Mouse (Mus musculus): ENCODE results near the gene Gm5447. TPM values are rescaled to one million over a fixed set of nuclear protein-coding genes. Genes with fewer than 3 reads are reported as not detected.
A peak's percentile ranks its signal among the peaks of the same experiment; 100 is the strongest.

Gene Gm5447
- polyA plus RNA-seq, 1 experiment from 2014 or later, result not detected

GRCm38 (mm10) chr13:30976536-30977084, 2.6 kb downstream of the Gm5447 start:
- Histone ChIP-seq H3K27ac (ENCODE audit: low read depth, low read length) (no peak overlapping the region), H3K27me3 (replicated peaks; ENCODE audit: control insufficient read depth, insufficient read depth, low read length) (no peaks in the 10 kb centered on the region), H3K4me2 (ENCODE audit: low read length) (no peak overlapping the region), H3K9ac (ENCODE audit: low read length) (no peak overlapping the region), H3K36me3 (ENCODE audit: control insufficient read depth, insufficient read depth, low read length) (no peaks in the 10 kb centered on the region), H3K9me3 (replicated peaks; ENCODE audit: control insufficient read depth, low read length) (no peaks in the 10 kb centered on the region), H3K4me1 (ENCODE audit: control insufficient read depth, insufficient read depth, low read length) (peaks cover 6% of the 10 kb centered on the region; the same call in 1 of the 2 replicates), H3K4me3 (ENCODE audit: low read depth, low read length) (no peak overlapping the region)
- 53% methylated on average over 8 of the region's 8 CpGs for WGBS
- DNase-seq (ENCODE audit: low spot score), result no peak
- no peak for ATAC-seq

GRCm38 (mm10) chr13:30978224-30978623, 4.2 kb downstream of the Gm5447 start:
- DNase-seq (ENCODE audit: low spot score) (peak; percentile 78), ATAC-seq (peak; percentile 40; the same call in 1 of the 2 replicates)
- WGBS, result 29% methylated on average over 4 of the region's 4 CpGs

GRCm38 (mm10) chr13:30981666-30982065, 7.7 kb downstream of the Gm5447 start:
- no peak overlapping the region for H3K27ac ChIP-seq (ENCODE audit: low read depth, low read length)
- H3K4me2 ChIP-seq (ENCODE audit: low read length), result no peak overlapping the region
- peaks cover 5% of the 10 kb centered on the region; the same call in 1 of the 2 replicates for H3K27me3 ChIP-seq (replicated peaks; ENCODE audit: control insufficient read depth, insufficient read depth, low read length)
- no peak overlapping the region for H3K4me3 ChIP-seq (ENCODE audit: low read depth, low read length)
- H3K4me1 ChIP-seq (ENCODE audit: control insufficient read depth, insufficient read depth, low read length), result 0 out of 2 replicates have a peak, but pooled peaks cover 3% of the 10 kb centered on the region
- no peak for DNase-seq (ENCODE audit: low spot score)
- no peak for ATAC-seq
- H3K9me3 ChIP-seq (replicated peaks; ENCODE audit: control insufficient read depth, low read length), result no peaks in the 10 kb centered on the region
- WGBS, result 86% methylated on average over 1 of the region's 1 CpGs
- H3K9ac ChIP-seq (ENCODE audit: low read length), result no peak overlapping the region
- H3K36me3 ChIP-seq (ENCODE audit: control insufficient read depth, insufficient read depth, low read length), result no peaks in the 10 kb centered on the region

More at GRCm38 (mm10) chr13:30978224-30978623, 4.2 kb downstream of the Gm5447 start:
- no peak overlapping the region for H3K4me3 ChIP-seq (ENCODE audit: low read depth, low read length)
- H3K27me3 ChIP-seq (replicated peaks; ENCODE audit: control insufficient read depth, insufficient read depth, low read length), result no peaks in the 10 kb centered on the region
- no peak overlapping the region for H3K4me2 ChIP-seq (ENCODE audit: low read length)
- no peak overlapping the region for H3K27ac ChIP-seq (ENCODE audit: low read depth, low read length)
- peaks cover 3% of the 10 kb centered on the region; the same call in 1 of the 2 replicates for H3K4me1 ChIP-seq (ENCODE audit: control insufficient read depth, insufficient read depth, low read length)
- no peaks in the 10 kb centered on the region for H3K36me3 ChIP-seq (ENCODE audit: control insufficient read depth, insufficient read depth, low read length)
- no peaks in the 10 kb centered on the region for H3K9me3 ChIP-seq (replicated peaks; ENCODE audit: control insufficient read depth, low read length)
- H3K9ac ChIP-seq (ENCODE audit: low read length), result no peak overlapping the region

GRCm38 (mm10) chr13:30985275-30985597, 11.2 kb downstream of the Gm5447 start:
- Histone ChIP-seq H3K9me3 (replicated peaks; ENCODE audit: control insufficient read depth, low read length) (no peaks in the 10 kb centered on the region), H3K27ac (ENCODE audit: low read depth, low read length) (no peak overlapping the region), H3K4me1 (ENCODE audit: control insufficient read depth, insufficient read depth, low read length) (0 out of 2 replicates have a peak, but pooled peaks cover 3% of the 10 kb centered on the region), H3K9ac (ENCODE audit: low read length) (peak overlapping the region; percentile 54; the same call in 1 of the 2 replicates), H3K36me3 (ENCODE audit: control insufficient read depth, insufficient read depth, low read length) (no peaks in the 10 kb centered on the region), H3K4me3 (ENCODE audit: low read depth, low read length) (peak overlapping the region; percentile 22), H3K4me2 (ENCODE audit: low read length) (peak overlapping the region; percentile 60), H3K27me3 (replicated peaks; ENCODE audit: control insufficient read depth, insufficient read depth, low read length) (peaks cover 5% of the 10 kb centered on the region; the same call in 1 of the 2 replicates)
- ATAC-seq (0 out of 2 replicates have a peak, but pooled peaks have one; percentile 6), DNase-seq (ENCODE audit: low spot score) (no peak)
- 22% methylated on average over 13 of the region's 13 CpGs for WGBS

GRCm38 (mm10) chr13:30985598-30986466, 11.8 kb downstream of the Gm5447 start:
- ATAC-seq (peak; percentile 84), DNase-seq (ENCODE audit: low spot score) (peak; percentile 67)
- no peaks in the 10 kb centered on the region for H3K9me3 ChIP-seq (replicated peaks; ENCODE audit: control insufficient read depth, low read length)
- peak overlapping the region; percentile 54; the same call in 1 of the 2 replicates for H3K9ac ChIP-seq (ENCODE audit: low read length)
- peak overlapping the region; percentile 22 for H3K4me3 ChIP-seq (ENCODE audit: low read depth, low read length)
- 0 out of 2 replicates have a peak, but pooled peaks cover 3% of the 10 kb centered on the region for H3K4me1 ChIP-seq (ENCODE audit: control insufficient read depth, insufficient read depth, low read length)
- H3K36me3 ChIP-seq (ENCODE audit: control insufficient read depth, insufficient read depth, low read length), result no peaks in the 10 kb centered on the region
- peaks cover 5% of the 10 kb centered on the region; the same call in 1 of the 2 replicates for H3K27me3 ChIP-seq (replicated peaks; ENCODE audit: control insufficient read depth, insufficient read depth, low read length)
- no peak overlapping the region for H3K27ac ChIP-seq (ENCODE audit: low read depth, low read length)
- WGBS, result 24% methylated on average over 27 of the region's 27 CpGs
- H3K4me2 ChIP-seq (ENCODE audit: low read length), result peak overlapping the region; percentile 60

GRCm38 (mm10) chr13:30986934-30987455, 13.0 kb downstream of the Gm5447 start:
- no peak for DNase-seq (ENCODE audit: low spot score)
- no peak for ATAC-seq
- no peaks in the 10 kb centered on the region for H3K9me3 ChIP-seq (replicated peaks; ENCODE audit: control insufficient read depth, low read length)
- no peak overlapping the region for H3K4me2 ChIP-seq (ENCODE audit: low read length)
- peaks cover 5% of the 10 kb centered on the region; the same call in 1 of the 2 replicates for H3K27me3 ChIP-seq (replicated peaks; ENCODE audit: control insufficient read depth, insufficient read depth, low read length)
- no peak overlapping the region for H3K9ac ChIP-seq (ENCODE audit: low read length)
- no peaks in the 10 kb centered on the region for H3K36me3 ChIP-seq (ENCODE audit: control insufficient read depth, insufficient read depth, low read length)
- H3K27ac ChIP-seq (ENCODE audit: low read depth, low read length), result no peak overlapping the region
- WGBS, result 69% methylated on average over 10 of the region's 10 CpGs
- H3K4me3 ChIP-seq (ENCODE audit: low read depth, low read length), result no peak overlapping the region
- H3K4me1 ChIP-seq (ENCODE audit: control insufficient read depth, insufficient read depth, low read length), result 0 out of 2 replicates have a peak, but pooled peaks cover 3% of the 10 kb centered on the region

- H3K27ac ChIP-seq (ENCODE audit: low read depth, low read length), result no peak overlapping the region
- no peaks in the 10 kb centered on the region for H3K36me3 ChIP-seq (ENCODE audit: control insufficient read depth, insufficient read depth, low read length)
- no peak overlapping the region for H3K4me2 ChIP-seq (ENCODE audit: low read length)
- no peaks in the 10 kb centered on the region for H3K9me3 ChIP-seq (replicated peaks; ENCODE audit: control insufficient read depth, low read length)
- H3K27me3 ChIP-seq (replicated peaks; ENCODE audit: control insufficient read depth, insufficient read depth, low read length), result peaks cover 5% of the 10 kb centered on the region; the same call in 1 of the 2 replicates
- ATAC-seq (no peak), DNase-seq (ENCODE audit: low spot score) (no peak)
- no peak overlapping the region for H3K4me3 ChIP-seq (ENCODE audit: low read depth, low read length)
- H3K9ac ChIP-seq (ENCODE audit: low read length), result no peak overlapping the region
- H3K4me1 ChIP-seq (ENCODE audit: control insufficient read depth, insufficient read depth, low read length), result 0 out of 2 replicates have a peak, but pooled peaks cover 3% of the 10 kb centered on the region
- 90% methylated on average over 2 of the region's 2 CpGs for WGBS
These were observed 13.7 kb downstream of the Gm5447 start for GRCm38 (mm10) chr13:30987686-30988085.

- no peaks in the 10 kb centered on the region for H3K36me3 ChIP-seq (ENCODE audit: control insufficient read depth, insufficient read depth, low read length)
- 93% methylated on average over 10 of the region's 10 CpGs for WGBS
- no peak overlapping the region for H3K27ac ChIP-seq (ENCODE audit: low read depth, low read length)
- peaks cover 5% of the 10 kb centered on the region; the same call in 1 of the 2 replicates for H3K27me3 ChIP-seq (replicated peaks; ENCODE audit: control insufficient read depth, insufficient read depth, low read length)
- H3K9ac ChIP-seq (ENCODE audit: low read length), result no peak overlapping the region
- no peak overlapping the region for H3K4me3 ChIP-seq (ENCODE audit: low read depth, low read length)
- no peak overlapping the region for H3K4me2 ChIP-seq (ENCODE audit: low read length)
- no peak for DNase-seq (ENCODE audit: low spot score)
- no peaks in the 10 kb centered on the region for H3K9me3 ChIP-seq (replicated peaks; ENCODE audit: control insufficient read depth, low read length)
- H3K4me1 ChIP-seq (ENCODE audit: control insufficient read depth, insufficient read depth, low read length), result 0 out of 2 replicates have a peak, but pooled peaks cover 3% of the 10 kb centered on the region
- ATAC-seq, result no peak
These were observed 15.7 kb downstream of the Gm5447 start for GRCm38 (mm10) chr13:30989710-30990109.

Data from forebrain, embryonic 14.5 days (tissue).